Mouse (Mus musculus) cerebellum, adult 11 months (tissue): ENCODE results near the gene Ccdc96.

Experiments used
- DNase-seq: peaks from one replicate; pipeline ENCODE4 v3.0.0; 2022

Ccdc96 gene

DNA sequence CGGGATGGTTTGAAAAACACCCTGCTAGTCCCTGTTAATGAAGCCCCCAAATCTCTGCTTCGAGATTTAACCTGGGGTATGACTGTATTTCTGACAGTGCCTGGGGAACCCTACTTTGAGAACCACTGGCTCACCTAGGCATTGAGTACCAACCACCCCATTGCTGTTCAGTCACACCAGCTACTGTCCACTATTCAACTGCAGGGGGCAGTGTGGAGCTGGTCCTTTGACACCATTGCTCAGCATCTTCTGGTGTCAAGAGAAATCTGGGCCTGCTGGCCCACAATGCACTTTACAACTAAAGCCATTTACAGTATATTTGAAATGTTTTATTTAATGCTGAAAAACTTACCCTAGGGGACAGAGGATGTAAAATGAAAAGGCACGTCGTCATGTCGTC, 10.1 kb upstream of the Ccdc96 start:
- DNase-seq: peak; percentile 56

GRCm38 (mm10) chr5:36477486-36477885, 6.9 kb upstream of the Ccdc96 start:
- no peak for DNase-seq

DNA sequence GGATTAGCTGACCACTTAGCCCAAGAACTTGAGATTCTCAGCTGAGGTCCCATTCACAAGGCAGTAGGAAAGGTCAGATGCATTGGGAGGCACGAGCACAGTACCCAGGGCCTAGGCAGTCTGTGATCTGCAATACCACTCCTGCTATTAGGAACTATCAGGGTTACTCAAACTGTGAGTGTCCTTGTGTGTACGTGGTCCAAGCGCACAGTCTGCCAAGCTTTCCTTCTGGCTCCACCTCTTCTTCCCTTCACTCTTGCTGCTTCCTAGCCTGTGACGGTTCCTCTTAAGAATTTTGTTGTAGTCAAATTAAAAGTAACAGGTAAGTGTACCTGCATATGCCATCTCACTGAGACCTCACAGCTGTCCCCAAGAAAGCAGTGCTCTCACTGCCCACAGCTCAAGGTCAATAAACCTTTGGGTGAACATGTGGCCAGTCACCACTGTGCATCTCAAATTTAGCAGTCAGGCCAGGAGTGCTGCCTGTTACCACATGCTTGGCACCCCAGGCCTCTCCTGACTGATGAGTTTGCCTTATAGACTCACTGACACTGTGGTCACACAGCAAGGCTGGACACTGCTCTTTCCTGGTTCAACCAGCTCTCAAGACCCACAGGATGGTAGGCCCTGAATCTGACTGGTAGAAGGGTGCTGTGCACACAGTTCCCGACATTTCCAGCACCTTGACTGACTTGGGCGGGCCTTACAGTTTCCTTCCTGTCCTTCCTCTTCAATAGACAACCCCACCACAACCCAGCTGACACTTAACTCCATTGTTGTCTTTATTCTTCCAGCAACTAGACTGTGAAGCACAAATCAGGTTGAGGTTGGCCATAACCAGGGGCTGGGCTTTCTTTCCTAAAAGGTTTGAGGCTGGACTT, 5.6 kb upstream of the Ccdc96 start:
- no peak for DNase-seq

DNA sequence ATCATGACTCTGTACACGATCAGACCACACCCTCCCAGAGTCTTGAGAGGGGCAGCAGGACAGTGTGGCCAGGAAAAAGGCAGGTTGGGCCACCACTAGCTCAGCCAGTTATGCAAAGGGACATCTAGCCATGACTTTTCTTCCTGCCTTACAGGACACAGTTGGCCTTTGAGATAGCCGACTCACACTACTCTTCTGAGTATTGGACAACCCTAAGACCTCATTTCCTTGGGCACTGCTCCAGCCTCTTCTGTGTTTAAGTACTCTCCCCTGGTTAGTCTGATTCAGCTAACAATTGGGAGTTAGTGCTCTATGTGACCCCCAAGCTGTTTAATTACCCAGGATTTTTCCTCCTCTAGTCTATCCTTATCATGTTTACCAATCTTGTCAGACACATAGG, 4.7 kb upstream of the Ccdc96 start:
- no peak for DNase-seq

- no peak for DNase-seq
Observed at GRCm38 (mm10) chr5:36480398-36480797, 4.0 kb upstream of the Ccdc96 start.

GRCm38 (mm10) chr5:36481114-36481513, 3.3 kb upstream of the Ccdc96 start:
- DNase-seq: no peak

DNA sequence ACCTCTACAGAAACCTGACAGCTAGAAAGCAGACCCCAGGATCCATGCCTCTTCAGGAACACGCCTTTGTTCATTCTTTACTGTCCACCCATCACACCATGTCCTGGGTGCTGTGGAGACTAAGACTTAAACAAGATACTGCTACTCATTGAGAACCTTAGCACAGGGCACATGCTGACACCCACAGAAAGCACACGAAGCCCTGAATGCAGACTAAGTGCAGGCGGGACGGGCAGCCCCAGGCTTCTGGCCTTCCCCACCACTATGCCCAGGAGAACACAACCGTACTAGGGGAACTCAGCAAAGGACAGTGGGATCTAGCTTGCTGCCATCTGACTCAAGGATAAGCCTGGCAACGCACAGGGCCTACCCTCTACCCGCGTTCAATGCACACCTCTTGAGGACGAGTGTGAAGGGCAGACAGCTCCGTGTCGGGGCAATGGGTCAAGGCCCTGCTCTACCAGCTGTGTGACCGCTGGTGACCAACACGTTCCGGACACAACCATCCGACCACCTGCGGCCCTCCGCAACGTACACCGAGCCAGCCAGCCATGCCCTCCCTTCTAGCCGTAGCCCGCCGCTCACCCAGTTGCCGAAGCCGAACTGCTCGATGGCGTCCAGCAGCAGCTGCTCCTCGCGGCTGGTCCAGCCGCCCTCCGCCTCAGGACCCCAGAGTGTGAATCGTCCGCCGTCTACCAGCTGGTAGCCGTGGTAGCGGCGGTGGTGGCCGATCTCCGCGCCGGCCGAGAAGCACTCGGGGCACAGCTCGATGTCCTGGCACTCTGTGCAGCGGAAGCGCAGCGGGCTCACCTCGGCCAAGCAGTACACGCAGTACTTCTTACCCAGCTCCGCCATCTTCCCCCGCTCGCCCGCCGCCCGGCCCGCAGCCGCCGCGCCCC, 936 bp upstream of the Ccdc96 start:
- DNase-seq: peak; percentile 52

GRCm38 (mm10) chr5:36485306-36485705, 918 bp downstream of the Ccdc96 start:
- DNase-seq: no peak

GRCm38 (mm10) chr5:36489225-36489624, 4.8 kb downstream of the Ccdc96 start:
- no peak for DNase-seq

GRCm38 (mm10) chr5:36493919-36494318, 9.5 kb downstream of the Ccdc96 start:
- no peak for DNase-seq

DNA sequence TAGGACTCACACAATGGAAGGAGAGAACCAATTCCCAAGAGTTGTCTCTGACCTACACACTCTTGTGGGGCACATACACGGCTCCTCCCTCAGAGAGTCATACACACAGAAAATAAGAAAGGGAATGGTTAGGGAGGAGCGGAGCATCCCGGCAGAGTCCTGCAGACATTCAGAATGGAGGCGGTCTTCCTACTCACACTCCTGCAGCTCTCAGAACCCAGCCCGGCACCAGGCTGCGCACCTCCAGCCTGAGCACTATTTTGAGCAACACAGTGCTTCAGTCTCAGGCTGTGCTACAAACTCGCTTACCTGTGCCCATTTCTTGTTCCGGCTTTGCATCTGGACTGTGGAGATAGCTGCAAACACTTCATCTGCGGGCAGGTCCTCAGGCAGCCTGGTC, 10.3 kb downstream of the Ccdc96 start:
- no peak for DNase-seq

- no peak for DNase-seq
Observed at GRCm38 (mm10) chr5:36505235-36505634, 20.8 kb downstream of the Ccdc96 start.

DNA sequence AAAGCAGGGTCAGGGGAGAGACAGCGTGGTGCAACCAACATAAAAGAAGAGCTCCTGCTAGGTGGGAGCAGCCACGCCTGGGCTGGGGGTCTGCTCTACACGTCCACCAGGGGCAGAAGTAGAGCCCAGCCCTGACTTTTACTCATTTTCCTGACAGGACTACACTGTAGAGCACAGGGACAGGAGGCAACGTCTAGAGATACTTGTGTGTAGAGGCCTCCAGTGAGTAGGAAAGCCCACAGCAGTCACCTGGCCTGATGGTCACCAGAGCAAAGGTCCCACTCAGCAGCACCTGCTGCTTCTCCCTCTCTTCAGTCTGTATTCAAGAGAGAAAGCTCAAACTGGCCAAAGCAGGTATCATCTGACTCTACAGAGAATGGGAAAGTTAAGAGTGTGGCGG, 21.3 kb downstream of the Ccdc96 start:
- DNase-seq: no peak

GRCm38 (mm10) chr5:36508351-36508750, 24.0 kb downstream of the Ccdc96 start:
- no peak for DNase-seq

- no peak for DNase-seq
Observed at GRCm38 (mm10) chr5:36510956-36511355, 26.6 kb downstream of the Ccdc96 start.

DNA sequence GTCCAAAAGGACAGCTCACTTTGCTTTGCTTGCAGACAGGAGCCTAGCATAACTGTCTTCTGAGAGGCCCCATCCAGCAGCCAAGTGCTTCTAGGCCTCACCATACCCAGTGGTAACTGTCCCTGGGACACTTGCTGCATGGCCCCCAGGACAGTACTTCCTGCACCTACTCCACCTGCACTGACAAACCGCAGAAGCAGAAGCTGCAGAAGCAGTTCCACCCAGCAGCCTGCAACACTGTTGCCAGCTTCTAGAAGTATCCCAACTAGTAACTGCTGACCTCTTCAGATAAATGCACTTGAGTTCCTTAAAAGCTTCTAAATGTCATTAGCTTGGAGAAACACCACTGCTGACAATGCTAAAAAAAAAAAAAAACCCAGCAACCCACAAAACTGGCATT, 30.7 kb downstream of the Ccdc96 start:
- DNase-seq: no peak

DNA sequence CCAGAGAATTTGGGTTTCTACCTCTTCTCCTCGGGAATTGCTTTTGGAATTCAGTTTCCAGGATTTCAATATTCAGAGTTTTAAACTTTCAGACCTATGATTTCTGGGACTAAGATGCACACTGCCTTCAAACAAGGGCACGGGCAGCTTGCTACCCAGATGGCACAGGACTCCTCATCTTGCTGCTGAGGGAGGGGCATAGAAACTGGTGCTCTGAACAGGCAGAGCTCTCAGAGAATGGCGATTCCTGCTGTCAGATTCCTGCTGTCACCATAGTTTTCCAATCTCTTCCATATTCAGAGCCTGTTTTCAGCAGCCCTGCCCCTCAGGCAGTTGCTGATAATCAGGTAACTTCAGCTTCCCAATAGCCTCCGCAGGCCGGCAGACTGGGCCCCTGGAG, 31.2 kb downstream of the Ccdc96 start:
- no peak for DNase-seq

- peak; percentile 24 for DNase-seq
Observed at GRCm38 (mm10) chr5:36517596-36517995, 33.2 kb downstream of the Ccdc96 start.

DNA sequence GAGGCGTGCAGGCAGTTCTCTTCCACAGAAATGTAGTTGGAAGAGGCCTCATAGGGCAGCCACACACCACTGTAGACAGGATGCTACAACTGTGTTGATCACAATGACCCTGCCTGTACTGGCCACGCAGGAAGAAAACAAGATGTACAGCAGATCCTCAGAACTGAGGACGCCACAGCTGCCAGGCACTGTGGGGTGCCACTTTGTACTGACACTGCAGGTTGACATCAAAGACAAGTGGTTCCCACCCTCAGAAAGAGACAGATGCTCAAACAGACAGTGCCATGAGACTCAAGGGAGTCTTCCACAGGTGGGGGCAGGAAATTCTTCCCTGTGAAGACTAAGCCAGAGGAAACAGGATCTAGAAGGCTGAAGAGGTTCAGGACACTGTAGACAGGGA, 35.4 kb downstream of the Ccdc96 start:
- DNase-seq: no peak

DNA sequence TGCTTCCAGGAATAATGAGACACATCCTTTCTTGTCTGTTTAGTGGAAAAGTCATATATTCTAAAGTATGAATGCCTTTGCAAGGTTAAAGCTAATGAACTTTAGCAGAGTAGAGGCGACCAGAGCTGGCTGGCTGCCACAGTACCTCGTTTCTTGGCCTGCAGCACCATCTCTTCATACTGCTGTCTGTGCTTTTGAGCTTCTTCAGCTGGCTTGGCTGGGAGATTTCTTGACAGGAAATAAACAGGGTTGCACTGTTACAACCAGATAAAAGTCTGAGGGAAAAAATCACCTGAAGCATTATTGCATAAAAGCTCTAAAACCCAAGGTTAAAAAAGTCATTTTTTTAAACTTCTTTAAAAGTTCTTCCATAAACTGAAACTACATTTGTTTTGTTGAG, 38.4 kb downstream of the Ccdc96 start:
- no peak for DNase-seq

- no peak for DNase-seq
Observed at GRCm38 (mm10) chr5:36523219-36523703, 38.9 kb downstream of the Ccdc96 start.

GRCm38 (mm10) chr5:36525216-36525615, 40.8 kb downstream of the Ccdc96 start:
- no peak for DNase-seq

DNA sequence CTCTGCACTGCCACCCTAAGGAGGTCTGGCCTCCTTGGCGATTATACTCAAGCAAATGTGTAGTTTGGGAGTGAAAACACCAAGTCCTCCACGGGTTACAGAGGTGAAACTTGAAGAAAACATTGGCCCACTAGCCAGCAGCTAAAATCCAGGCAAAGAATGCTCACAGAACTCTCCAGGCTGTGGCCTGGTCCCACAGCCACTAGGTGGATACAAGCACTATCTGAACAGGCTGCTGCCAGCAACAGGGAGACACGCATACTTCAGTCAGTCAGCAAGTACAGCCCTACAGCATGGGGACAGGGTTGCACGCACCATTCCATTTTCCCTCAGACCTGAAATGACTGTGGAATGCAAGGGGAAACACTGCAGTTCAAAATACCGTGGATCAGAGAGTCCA, 41.9 kb downstream of the Ccdc96 start:
- no peak for DNase-seq

GRCm38 (mm10) chr5:36526921-36527320, 42.5 kb downstream of the Ccdc96 start:
- DNase-seq: no peak
